Mouse (Mus musculus) liver, adult 2 months (tissue): ENCODE measurements around the gene Rtf1. TPM values are rescaled to one million over a fixed set of nuclear protein-coding genes. Genes with fewer than 3 reads are reported as not detected.

Experiments used
- DNase-seq: peaks from one replicate; pipeline ENCODE4 v3.0.0-alpha.2; 2011; ENCODE audit warnings: low read depth, low spot score; ENCODE audit errors: extremely low read depth
- H3K27ac ChIP-seq: fragments of 200-500 bp; replicated peaks from 2 replicates; pipeline ENCODE4 v1.5.1; 2012; ENCODE audit warnings: low read depth, mild to moderate bottlenecking, control low read depth, inconsistent platforms, low read length; ENCODE audit not compliant: insufficient read depth
- H3K27me3 ChIP-seq: fragments of 200-500 bp; 2 replicates; pipeline ENCODE4 v1.6.1; 2012; ENCODE audit warnings: mild to moderate bottlenecking, moderate library complexity, low read length, inconsistent platforms; ENCODE audit not compliant: control insufficient read depth, insufficient read depth
- H3K36me3 ChIP-seq: fragments of 200-500 bp; 2 replicates; pipeline ENCODE4 v1.6.1; 2012; ENCODE audit warnings: low read length, inconsistent platforms; ENCODE audit not compliant: control insufficient read depth, insufficient read depth
- H3K4me1 ChIP-seq: fragments of 200-500 bp; 2 replicates; pipeline ENCODE4 v1.6.1; 2011; ENCODE audit warnings: low read length; ENCODE audit not compliant: control insufficient read depth, insufficient read depth
- H3K4me3 ChIP-seq: fragments of 200-500 bp; 2 replicates; pipeline ENCODE4 v1.5.1; 2011; ENCODE audit warnings: low read depth, mild to moderate bottlenecking, control low read depth, low read length, moderate library complexity; ENCODE audit not compliant: insufficient read depth
- H3K79me2 ChIP-seq: fragments of 200-500 bp; 2 replicates; pipeline ENCODE4 v1.6.1; 2012; ENCODE audit warnings: inconsistent platforms, mild to moderate bottlenecking, low read length, moderate library complexity; ENCODE audit not compliant: control insufficient read depth, insufficient read depth
- H3K9ac ChIP-seq: fragments of 200-500 bp; 2 replicates; pipeline ENCODE4 v1.6.1; 2012; ENCODE audit warnings: low read depth, mild to moderate bottlenecking, control low read depth, inconsistent platforms, low read length
- CTCF ChIP-seq: fragments of 200-500 bp; IDR thresholded peaks from 2 replicates; pipeline ENCODE4 v1.5.1; 2011; ENCODE audit warnings: low read depth, low read length, control low read depth
- POLR2A ChIP-seq: fragments of 200-500 bp; IDR thresholded peaks from 2 replicates; pipeline ENCODE4 v1.6.1; 2011; ENCODE audit warnings: low read length, control low read depth; ENCODE audit not compliant: insufficient read depth; ENCODE audit errors: extremely low read depth
- WGBS: fragments of 180-500 bp; shearing (Covaris S2); methylation state at CpG from one replicate; pipeline ENCODE4 v1.1.7; 2018; 5-methylcytosine and 5-hydroxymethylcytosine counted together
- polyA plus RNA-seq: library from polyadenylated mRNA; depleted of rRNA; stranded (reverse); fragments of >200 nt; gene quantifications from 2 replicates; pipeline ENCODE4 v1.2.3, GENCODE M21; 2012; rRNA removed
- total RNA-seq: library from RNA; depleted of rRNA; stranded (reverse); fragments of >200 nt; gene quantifications from 2 replicates; pipeline ENCODE4 v1.2.3, GENCODE M21; 2014; rRNA removed

The Rtf1 gene
- total and polyA plus RNA-seq, 2 experiments: 5.2 to 5.4 TPM

GRCm38 (mm10) chr2:119767246-119767645, 92.4 kb downstream of the Rtf1 start:
- H3K9ac ChIP-seq: no peak overlapping the region
- peaks cover 3% of the 10 kb centered on the region; the same call in 1 of the 2 replicates for H3K36me3 ChIP-seq
- H3K4me3 ChIP-seq: no peak overlapping the region
- no peaks in the 10 kb centered on the region for H3K4me1 ChIP-seq
- no peaks in the 10 kb centered on the region for H3K79me2 ChIP-seq
- H3K27ac ChIP-seq: no peak overlapping the region
- 93% methylated on average over 6 of the region's 6 CpGs for WGBS
- no peaks in the 10 kb centered on the region for H3K27me3 ChIP-seq
- peak; percentile 17; the same call in 1 of the 2 replicates for TF ChIP-seq CTCF
- TF ChIP-seq POLR2A: no peak
- no peak for DNase-seq

Other genes with a start within 250 kb of the Rtf1 start
- 8.7 and 9.9 TPM in 2 replicates for gene Ino80, start 197.4 kb upstream of the Rtf1 start, total RNA-seq
- 2.8 and 3.7 TPM in 2 replicates for gene Ino80, start 197.4 kb upstream of the Rtf1 start, polyA plus RNA-seq
- gene Exd1, start 127.4 kb upstream of the Rtf1 start, total RNA-seq: 0.83 and 0.87 TPM in 2 replicates
- 0.66 and 0.87 TPM in 2 replicates for gene Exd1, start 127.4 kb upstream of the Rtf1 start, polyA plus RNA-seq
- gene Chp1, start 127.4 kb upstream of the Rtf1 start, total RNA-seq: 165 and 178 TPM in 2 replicates
- 176 and 216 TPM in 2 replicates for gene Chp1, start 127.4 kb upstream of the Rtf1 start, polyA plus RNA-seq
- gene Nusap1, start 56.8 kb upstream of the Rtf1 start, total RNA-seq: 0.46 and 1.4 TPM in 2 replicates
- 0.06 and 0.07 TPM in 2 replicates for gene Nusap1, start 56.8 kb upstream of the Rtf1 start, polyA plus RNA-seq
- 0.92 and 0.94 TPM in 2 replicates for gene Oip5, start 56.6 kb upstream of the Rtf1 start, total RNA-seq
- 0.37 and 0.69 TPM in 2 replicates for gene Oip5, start 56.6 kb upstream of the Rtf1 start, polyA plus RNA-seq
- 28.0 and 36.2 TPM in 2 replicates for gene Ndufaf1, start 12.2 kb upstream of the Rtf1 start, total RNA-seq
- 7.6 and 9.4 TPM in 2 replicates for gene Ndufaf1, start 12.2 kb upstream of the Rtf1 start, polyA plus RNA-seq
- 0.65 and 1.8 TPM in 2 replicates for gene Itpka, start 67.3 kb downstream of the Rtf1 start, total RNA-seq
- gene Itpka, start 67.3 kb downstream of the Rtf1 start, polyA plus RNA-seq: 1.7 and 3.6 TPM in 2 replicates
- gene Ltk, start 85.4 kb downstream of the Rtf1 start, total RNA-seq: 0.07 TPM in 1 of 2 replicates, not detected in the other
- 0.10 and 0.66 TPM in 2 replicates for gene Ltk, start 85.4 kb downstream of the Rtf1 start, polyA plus RNA-seq
- 2.4 and 3.3 TPM in 2 replicates for gene Rpap1, start 112.5 kb downstream of the Rtf1 start, total RNA-seq
- 6.2 and 10.5 TPM in 2 replicates for gene Rpap1, start 112.5 kb downstream of the Rtf1 start, polyA plus RNA-seq
- gene Tyro3, start 122.7 kb downstream of the Rtf1 start, total RNA-seq: 0.18 and 0.34 TPM in 2 replicates
- 0.14 and 0.39 TPM in 2 replicates for gene Tyro3, start 122.7 kb downstream of the Rtf1 start, polyA plus RNA-seq
- gene Mga, start 222.2 kb downstream of the Rtf1 start, total RNA-seq: 22.0 and 30.4 TPM in 2 replicates
- gene Mga, start 222.2 kb downstream of the Rtf1 start, polyA plus RNA-seq: 5.5 and 7.0 TPM in 2 replicates